18 mouse cellular contexts compared by ENCODE assay signal in the genomic region with DNA sequence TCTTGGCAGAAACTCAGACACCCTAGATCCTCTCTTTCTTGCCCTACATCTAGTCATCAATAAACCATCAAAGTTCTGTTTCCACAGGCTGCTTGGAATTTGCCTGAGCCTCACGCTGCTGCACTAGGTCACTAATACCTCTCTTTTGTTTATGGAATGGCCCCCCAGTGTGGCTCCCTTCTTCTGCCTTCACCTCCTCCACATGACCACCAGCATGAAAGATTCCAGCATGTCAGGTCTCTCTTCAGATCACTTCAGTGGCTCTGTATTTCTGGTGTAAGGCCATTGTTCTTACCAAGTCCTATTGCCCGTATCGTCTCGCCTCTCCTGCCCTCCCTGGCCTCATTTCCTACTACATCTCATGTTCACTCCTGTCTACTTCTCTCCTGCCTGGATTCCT. TPM values are rescaled to one million over a fixed set of nuclear protein-coding genes. Genes with fewer than 3 reads are reported as not detected.
"Had no signal": no experiment of that assay in that cellular context is flagged by ENCODE, and none has a peak within 500 bp of the region (broad histone marks: within the 10 kb centered on the region; RNA-seq: fewer than 3 reads in every experiment).

No protein-coding gene starts in this region.

- H3K27me3 ChIP-seq: liver, embryonic 15.5 days; lung, embryonic 15.5 days; megakaryocyte, embryonic 14.5 days; midbrain, embryonic 12.5 days; midbrain, embryonic 15.5 days; neural tube, embryonic 12.5 days; stomach, embryonic 15.5 days had no signal

- DNase-seq: liver, postnatal 0 days; lung, adult 2 months; lung, postnatal 14 days; lung, postnatal 36 days; right cerebral cortex, postnatal 14 days; thymus, adult 2 months; thymus, postnatal 25 days; thymus, postnatal 4 days had no signal

- H3K4me3 ChIP-seq: liver, embryonic 15.5 days; lung, embryonic 15.5 days; megakaryocyte, embryonic 14.5 days; midbrain, embryonic 12.5 days; midbrain, embryonic 15.5 days; neural tube, embryonic 12.5 days; stomach, embryonic 15.5 days had no signal

- H3K9ac ChIP-seq: liver, embryonic 15.5 days; liver, postnatal 0 days; lung, embryonic 15.5 days; midbrain, embryonic 12.5 days; midbrain, embryonic 15.5 days; neural tube, embryonic 12.5 days; stomach, embryonic 15.5 days had no signal

- H3K9me3 ChIP-seq: liver, embryonic 15.5 days; lung, embryonic 15.5 days; megakaryocyte, embryonic 14.5 days; midbrain, embryonic 12.5 days; midbrain, embryonic 15.5 days; neural tube, embryonic 12.5 days; stomach, embryonic 15.5 days had no signal

- H3K4me1 ChIP-seq: liver, embryonic 15.5 days; lung, embryonic 15.5 days; megakaryocyte, embryonic 14.5 days; midbrain, embryonic 12.5 days; midbrain, embryonic 15.5 days; neural tube, embryonic 12.5 days; stomach, embryonic 15.5 days had no signal

- ATAC-seq: liver, postnatal 0 days; lung, postnatal 0 days; midbrain, embryonic 15.5 days had no signal

- H3K27ac ChIP-seq: liver, embryonic 15.5 days; lung, embryonic 15.5 days; macrophage; midbrain, embryonic 12.5 days; midbrain, embryonic 15.5 days; neural tube, embryonic 12.5 days; stomach, embryonic 15.5 days; stomach, postnatal 0 days had no signal

- H3K4me2 ChIP-seq: liver, embryonic 15.5 days; lung, embryonic 15.5 days; midbrain, embryonic 12.5 days; midbrain, embryonic 15.5 days; neural tube, embryonic 12.5 days; stomach, embryonic 15.5 days had no signal

- H3K36me3 ChIP-seq: liver, embryonic 15.5 days; lung, embryonic 15.5 days; midbrain, embryonic 12.5 days; midbrain, embryonic 15.5 days; neural tube, embryonic 12.5 days; stomach, embryonic 15.5 days had no signal

RNA-seq across cellular contexts. Expression of a gene that starts 39.3 kb away (rescaled TPM):
- polyA plus RNA-seq: macrophage had no signal
